21 mouse cellular contexts compared by ENCODE assay signal in the genomic region with DNA sequence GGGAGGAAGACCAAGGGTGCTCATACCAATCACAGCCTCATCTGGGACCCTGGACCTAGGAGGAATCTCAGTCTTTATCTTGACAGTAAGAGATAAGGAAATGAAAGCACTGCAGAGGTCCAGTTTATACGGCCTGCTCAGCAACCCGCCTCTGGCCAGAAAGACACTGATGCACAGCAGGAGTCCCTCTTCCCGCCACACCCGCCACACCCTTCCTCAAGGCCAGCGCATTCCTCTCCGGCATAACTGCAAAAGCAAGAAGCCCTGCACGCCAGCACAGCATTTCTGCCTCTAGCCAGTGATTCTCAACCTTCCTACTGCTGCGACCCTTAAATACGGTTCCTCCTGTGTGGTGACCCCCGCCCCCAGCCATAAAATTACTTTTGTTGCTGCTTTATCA. TPM values are rescaled to one million over a fixed set of nuclear protein-coding genes. Genes with fewer than 3 reads are reported as not detected.
A peak's percentile ranks its signal among the peaks of the same experiment; 100 is the strongest.
DNase-seq lines count a peak whose midpoint lies in the region; ATAC-seq and TF ChIP-seq lines count a peak whose summit lies in the region.
"Had no signal": no experiment of that assay in that cellular context is flagged by ENCODE, and none has a peak within 500 bp of the region (broad histone marks: within the 10 kb centered on the region; RNA-seq: fewer than 3 reads in every experiment).

No protein-coding gene starts in this region.

- H3K4me1 ChIP-seq in lung, adult 2 months (ENCODE audit: control insufficient read depth, insufficient read depth, low read length) = peaks cover 20% of the 10 kb centered on the region
- H3K4me1 ChIP-seq in stomach, postnatal 0 days (replicated peaks; ENCODE audit: control insufficient read depth, insufficient read depth) = peaks cover 4% of the 10 kb centered on the region; the same call in 1 of the 2 replicates
- 0 out of 2 replicates have a peak, but pooled peaks cover 4% of the 10 kb centered on the region for H3K4me1 ChIP-seq in midbrain, embryonic 13.5 days (replicated peaks)
- H3K4me1 ChIP-seq: midbrain, embryonic 12.5 days had no signal

- WGBS in lung, adult 2 months = 53% methylated on average over 10 of the region's 10 CpGs
- 75% methylated on average over 10 of the region's 10 CpGs for WGBS in stomach, postnatal 0 days
- WGBS in midbrain, embryonic 13.5 days = 80% methylated on average over 10 of the region's 10 CpGs

- no peak for TF ChIP-seq POLR2A in lung, adult 2 months (IDR thresholded peaks at IDR 0.05; ENCODE audit: borderline replicate concordance, extremely low read depth, low read depth, low read length)

- ATAC-seq in stomach, postnatal 0 days (ENCODE audit: low FRiP score, low TSS enrichment) = no peak
- ATAC-seq in midbrain, embryonic 13.5 days = no peak
- ATAC-seq in activated CD4-positive, CD25-positive, alpha-beta regulatory T cell, adult 4 months = no peak
- ATAC-seq: forebrain, postnatal 0 days; liver, embryonic 12.5 days had no signal

- TF ChIP-seq CTCF in lung, adult 2 months (IDR thresholded peaks at IDR 0.05; ENCODE audit: insufficient read depth, low read length) = no peak
- TF ChIP-seq CTCF in stomach, postnatal 0 days (IDR thresholded peaks at IDR 0.05; ENCODE audit: low read depth) = no peak

- no peaks in the 10 kb centered on the region for H3K36me3 ChIP-seq in stomach, postnatal 0 days (ENCODE audit: control insufficient read depth, insufficient read depth, low read length)
- H3K36me3 ChIP-seq in midbrain, embryonic 13.5 days = peaks cover 47% of the 10 kb centered on the region

- no peak overlapping the region for H3K4me2 ChIP-seq in stomach, postnatal 0 days (replicated peaks; ENCODE audit: low read depth)
- no peak overlapping the region for H3K4me2 ChIP-seq in midbrain, embryonic 13.5 days (replicated peaks)
- H3K4me2 ChIP-seq: embryonic facial prominence, embryonic 13.5 days; kidney, embryonic 15.5 days; liver, embryonic 12.5 days; midbrain, embryonic 12.5 days; neural tube, embryonic 15.5 days had no signal

- H3K4me3 ChIP-seq in lung, adult 2 months (replicated peaks; ENCODE audit: extremely low read depth, low read depth, low read length) = no peak overlapping the region
- no peak overlapping the region for H3K4me3 ChIP-seq in stomach, postnatal 0 days (ENCODE audit: low read depth, low read length)
- no peak overlapping the region for H3K4me3 ChIP-seq in midbrain, embryonic 13.5 days (replicated peaks)
- H3K4me3 ChIP-seq: embryonic facial prominence, embryonic 13.5 days; heart, adult 2 months; kidney, embryonic 15.5 days; liver, embryonic 12.5 days; midbrain, embryonic 12.5 days; myocyte; neural tube, embryonic 15.5 days had no signal

- H3K27ac ChIP-seq in stomach, postnatal 0 days (replicated peaks) = peak overlapping the region; percentile 56
- H3K27ac ChIP-seq in midbrain, embryonic 13.5 days = no peak overlapping the region
- H3K27ac ChIP-seq: embryonic facial prominence, embryonic 13.5 days; kidney, embryonic 15.5 days; liver, embryonic 12.5 days; midbrain, embryonic 12.5 days; neural tube, embryonic 15.5 days had no signal

- H3K9ac ChIP-seq in stomach, postnatal 0 days (ENCODE audit: low read length) = no peak overlapping the region
- no peak overlapping the region for H3K9ac ChIP-seq in midbrain, embryonic 13.5 days (replicated peaks)
- H3K9ac ChIP-seq: embryonic facial prominence, embryonic 13.5 days; forebrain, postnatal 0 days; kidney, embryonic 15.5 days; liver, embryonic 12.5 days; midbrain, embryonic 12.5 days; neural tube, embryonic 15.5 days had no signal

- TF ChIP-seq EP300 in stomach, postnatal 0 days (optimal IDR thresholded peaks at IDR 0.05) = no peak

- no peaks in the 10 kb centered on the region for H3K9me3 ChIP-seq in stomach, postnatal 0 days (ENCODE audit: control insufficient read depth, low read length)
- H3K9me3 ChIP-seq in midbrain, embryonic 13.5 days = no peaks in the 10 kb centered on the region
- H3K9me3 ChIP-seq: embryonic facial prominence, embryonic 13.5 days; kidney, embryonic 15.5 days; liver, embryonic 12.5 days; midbrain, embryonic 12.5 days; neural tube, embryonic 15.5 days had no signal

- H3K27me3 ChIP-seq in stomach, postnatal 0 days (ENCODE audit: control insufficient read depth, insufficient read depth, low read length) = no peaks in the 10 kb centered on the region
- H3K27me3 ChIP-seq in midbrain, embryonic 13.5 days = no peaks in the 10 kb centered on the region
- H3K27me3 ChIP-seq: embryonic facial prominence, embryonic 13.5 days; kidney, embryonic 15.5 days; liver, embryonic 12.5 days; midbrain, embryonic 12.5 days; neural tube, embryonic 15.5 days had no signal

- DNase-seq in lung, adult 18-20 months = peak; percentile 52 to 72
- no peak for DNase-seq in lung, adult 2 months
- DNase-seq in ZHBTc4 (ENCODE audit: low read depth, low spot score) = peak; percentile 91
- peak; percentile 44 for DNase-seq in lung, postnatal 14 days
- no peak for DNase-seq in stomach, postnatal 0 days (ENCODE audit: low spot score)
- no peak for DNase-seq in Muller cell, postnatal 12 days (ENCODE audit: inconsistent ontology term)
- DNase-seq: cerebellum, adult 8-10 months; forebrain, postnatal 0 days; heart, postnatal 36 days; left cerebral cortex, postnatal 4 days; retina, postnatal 1 day; thymus, postnatal 25 days had no signal

RNA-seq across cellular contexts. Expression of a gene that starts 16.8 kb away (rescaled TPM):
- polyA plus RNA-seq in lung, adult 2 months (2012; rRNA removed) = 50.4 and 64.2 TPM in 2 replicates
- polyA plus RNA-seq in stomach, postnatal 0 days (2015; fragmentation: Nextera tagmentation; extraction: Ambion mirVana) = 106 and 111 TPM in 2 replicates
- 121 and 129 TPM in 2 replicates for polyA plus RNA-seq in midbrain, embryonic 13.5 days (2015; fragmentation: Nextera tagmentation; extraction: Ambion mirVana)
- polyA plus RNA-seq in activated CD4-positive, CD25-positive, alpha-beta regulatory T cell, adult 4 months (2017; shearing (Covaris generic)) = 10 to 100 TPM; 56.2 to 64.9 TPM

Comparison
In these comparisons a context has a peak if more than half of its experiments do, and no peak if none do; other contexts are left out.
1. DNase-seq: peak in lung, adult 18-20 months (2 of 2), ZHBTc4 (single experiment) and lung, postnatal 14 days (single experiment); none in lung, adult 2 months (single experiment), stomach, postnatal 0 days (single experiment) and Muller cell, postnatal 12 days (single experiment).